Comparison of ENCODE assay signal across 9 mouse cellular contexts in genomic region chr7:110796367-110797051, GRCm38 (mm10). TPM values are rescaled to one million over a fixed set of nuclear protein-coding genes. Genes with fewer than 3 reads are reported as not detected.
A peak's percentile ranks its signal among the peaks of the same experiment; 100 is the strongest.
DNase-seq lines count a peak whose midpoint lies in the region; TF ChIP-seq lines count a peak whose summit lies in the region.
"Had no signal": no experiment of that assay in that cellular context is flagged by ENCODE, and none has a peak within 500 bp of the region (broad histone marks: within the 10 kb centered on the region; RNA-seq: fewer than 3 reads in every experiment).

No protein-coding gene starts in this region.

- H3K27me3 ChIP-seq in splenic B cell, adult 2 months (ENCODE audit: control insufficient read depth, insufficient read depth, low read length, poor library complexity, severe bottlenecking) = no peaks in the 10 kb centered on the region
- H3K27me3 ChIP-seq in kidney, adult 2 months (replicated peaks; ENCODE audit: control insufficient read depth, insufficient read depth, low read length) = no peaks in the 10 kb centered on the region

- H3K36me3 ChIP-seq in splenic B cell, adult 2 months (ENCODE audit: control insufficient read depth, insufficient read depth, low read length, poor library complexity, severe bottlenecking) = no peaks in the 10 kb centered on the region; the same call in none of the 2 replicates
- H3K36me3 ChIP-seq in kidney, adult 2 months (ENCODE audit: control insufficient read depth, insufficient read depth, low read length) = no peaks in the 10 kb centered on the region

- no peak for TF ChIP-seq POLR2A in kidney, adult 2 months (IDR thresholded peaks at IDR 0.05; ENCODE audit: low read depth, low read length)

- WGBS in kidney, adult 2 months = 82% methylated on average over 12 of the region's 12 CpGs

- intact Hi-C loops in left cerebral cortex, postnatal 4 days (cut with DNase I) = no loop called here

- no peak for TF ChIP-seq CTCF in kidney, adult 2 months (conservative IDR thresholded peaks at IDR 0.05; ENCODE audit: insufficient read depth, insufficient read length, low read depth, low read length)

- peak; percentile 94 for DNase-seq in heart, adult 11 months
- DNase-seq in heart, adult 18-20 months = no peak
- peak; percentile 79 for DNase-seq in T-cell, adult 2 months (ENCODE audit: low spot score)
- DNase-seq in lung, postnatal 36 days = peak; percentile 80
- peak; percentile 92 for DNase-seq in splenic B cell, adult 2 months (ENCODE audit: low read depth, low spot score)
- DNase-seq in left cerebral cortex, postnatal 4 days = no peak
- DNase-seq in retina, postnatal 1 day = no peak
- no peak for DNase-seq in kidney, adult 2 months
- DNase-seq: adrenal gland, adult 2 months had no signal

- H3K4me3 ChIP-seq in kidney, adult 2 months (ENCODE audit: insufficient read depth, low read depth, low read length) = no peak overlapping the region

- no peak overlapping the region for H3K27ac ChIP-seq in kidney, adult 2 months (ENCODE audit: insufficient read depth, low read depth, low read length)

- no peaks in the 10 kb centered on the region; the same call in 1 of the 2 replicates for H3K4me1 ChIP-seq in kidney, adult 2 months (ENCODE audit: control insufficient read depth, insufficient read depth, low read length)

RNA-seq across cellular contexts. Expression of gene Ampd3, which starts 28.5 kb away (rescaled TPM):
- 10 to 100 TPM; 31.3 to 34.4 TPM for total RNA-seq in heart, adult 18-20 months (2021)
- total RNA-seq in left cerebral cortex, postnatal 4 days (2021) = 10 to 100 TPM; 18.5 to 19.5 TPM
- polyA plus RNA-seq in kidney, adult 2 months (2012; rRNA removed) = 23.4 and 26.4 TPM in 2 replicates

RNA-seq across cellular contexts. Expression of gene Rnf141, which starts 47.7 kb away (rescaled TPM):
- total RNA-seq in heart, adult 18-20 months (2021) = 10 to 100 TPM; 43.8 to 46.3 TPM
- total RNA-seq in left cerebral cortex, postnatal 4 days (2021) = 10 to 100 TPM; 85.2 to 93.9 TPM
- 11.4 and 19.3 TPM in 2 replicates for polyA plus RNA-seq in kidney, adult 2 months (2012; rRNA removed)

Comparison
In these comparisons a context has a peak if more than half of its experiments do, and no peak if none do; other contexts are left out.
1. DNase-seq: peak in heart, adult 11 months (single experiment), T-cell, adult 2 months (single experiment), lung, postnatal 36 days (single experiment) and splenic B cell, adult 2 months (single experiment); none in heart, adult 18-20 months (0 of 2), left cerebral cortex, postnatal 4 days (single experiment), retina, postnatal 1 day (single experiment) and kidney, adult 2 months (single experiment).